Mouse (Mus musculus) right cerebral cortex, postnatal 4 days (tissue): ENCODE measurements around the gene Kalrn.

Experiments used
- DNase-seq: peaks from one replicate; pipeline ENCODE4 v3.0.0-alpha.2; 2022

Kalrn gene

GRCm38 (mm10) chr16:34057464-34057863 is 515.9 kb downstream of the Kalrn start:
- no peak for DNase-seq

GRCm38 (mm10) chr16:34056418-34057111 is 516.8 kb downstream of the Kalrn start:
- no peak for DNase-seq

- DNase-seq = no peak
Observed at GRCm38 (mm10) chr16:34050090-34050489, 523.2 kb downstream of the Kalrn start.

- DNase-seq = no peak
Observed at GRCm38 (mm10) chr16:34049361-34049760, 524.0 kb downstream of the Kalrn start.

GRCm38 (mm10) chr16:34048232-34048631 is 525.1 kb downstream of the Kalrn start:
- DNase-seq = no peak

GRCm38 (mm10) chr16:34047543-34047942 is 525.8 kb downstream of the Kalrn start:
- DNase-seq = no peak

- DNase-seq = no peak
Observed at GRCm38 (mm10) chr16:34047006-34047360, 526.3 kb downstream of the Kalrn start.

GRCm38 (mm10) chr16:34046268-34047005 is 526.9 kb downstream of the Kalrn start:
- DNase-seq = no peak

- DNase-seq = no peak
Observed at GRCm38 (mm10) chr16:34044539-34044938, 528.8 kb downstream of the Kalrn start.

- DNase-seq = no peak
Observed at GRCm38 (mm10) chr16:34043048-34043795, 530.1 kb downstream of the Kalrn start.

GRCm38 (mm10) chr16:34042586-34042985 is 530.7 kb downstream of the Kalrn start:
- no peak for DNase-seq

- DNase-seq = no peak
Observed at GRCm38 (mm10) chr16:34040276-34040675, 533.1 kb downstream of the Kalrn start.

GRCm38 (mm10) chr16:34039736-34040135 is 533.6 kb downstream of the Kalrn start:
- DNase-seq = no peak

- DNase-seq = no peak
Observed at GRCm38 (mm10) chr16:34036327-34037047, 536.8 kb downstream of the Kalrn start.

- DNase-seq = no peak
Observed at GRCm38 (mm10) chr16:34035780-34036179, 537.6 kb downstream of the Kalrn start.

GRCm38 (mm10) chr16:34034267-34034666 is 539.1 kb downstream of the Kalrn start:
- no peak for DNase-seq

- no peak for DNase-seq
Observed at GRCm38 (mm10) chr16:34032011-34032645, 541.2 kb downstream of the Kalrn start.

- DNase-seq = no peak
Observed at GRCm38 (mm10) chr16:34031565-34031964, 541.8 kb downstream of the Kalrn start.

GRCm38 (mm10) chr16:34030379-34030778 is 543.0 kb downstream of the Kalrn start:
- DNase-seq = no peak

- DNase-seq = no peak
Observed at GRCm38 (mm10) chr16:34029790-34030189, 543.5 kb downstream of the Kalrn start.

GRCm38 (mm10) chr16:34017241-34017640 is 556.1 kb downstream of the Kalrn start:
- DNase-seq = no peak

GRCm38 (mm10) chr16:34011991-34012845 is 561.1 kb downstream of the Kalrn start:
- DNase-seq = no peak
